Mouse (Mus musculus) lung, postnatal 10 days (tissue): ENCODE measurements at regions not wholly inside any gene's neighbourhood (a gene's known extent, or its start where the extent isn't known, plus 50 kb on each side); places are given as distances from the start of the nearest gene placed in this dataset.

Experiments
- DNase-seq: peaks from one replicate; pipeline ENCODE4 v3.0.0; 2021

DNA sequence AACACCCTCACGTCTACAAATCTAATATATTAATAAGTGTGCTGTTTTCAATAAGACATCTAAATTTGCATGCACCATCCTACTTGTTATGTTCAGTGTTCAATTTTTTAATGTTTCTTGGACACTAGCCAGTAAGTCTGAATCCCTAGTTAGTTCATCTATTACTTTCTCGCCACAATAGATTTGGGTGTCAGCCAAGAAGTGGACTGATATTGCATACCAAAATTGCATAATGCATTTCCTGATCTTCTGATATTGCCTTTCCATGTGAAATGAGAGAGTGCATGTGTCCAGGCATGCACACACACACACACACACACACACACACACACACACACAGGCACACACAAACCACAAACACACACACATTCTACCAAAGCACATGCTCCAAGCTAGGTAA is 874.9 kb downstream of the 5730522E02Rik start:
- DNase-seq = no peak

DNA sequence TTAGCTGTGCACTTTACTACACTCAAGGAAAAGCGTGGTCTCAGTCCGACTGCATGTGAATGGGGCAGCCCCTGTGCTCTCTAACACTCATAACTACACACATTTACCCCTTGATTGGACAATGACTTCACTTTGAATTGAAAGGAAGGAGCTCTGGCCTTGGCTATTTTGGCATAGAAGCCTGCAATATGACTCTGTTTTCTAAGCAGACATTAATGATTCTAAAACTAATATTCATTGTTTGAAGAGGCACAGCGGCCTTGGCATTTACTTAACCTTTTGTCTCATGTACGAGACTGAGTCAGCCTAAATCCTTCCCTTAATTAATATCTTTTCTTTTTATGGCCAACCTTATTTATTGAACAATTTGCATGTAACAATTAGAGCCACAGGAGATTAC is 879.9 kb downstream of the 5730522E02Rik start:
- DNase-seq = no peak

DNA sequence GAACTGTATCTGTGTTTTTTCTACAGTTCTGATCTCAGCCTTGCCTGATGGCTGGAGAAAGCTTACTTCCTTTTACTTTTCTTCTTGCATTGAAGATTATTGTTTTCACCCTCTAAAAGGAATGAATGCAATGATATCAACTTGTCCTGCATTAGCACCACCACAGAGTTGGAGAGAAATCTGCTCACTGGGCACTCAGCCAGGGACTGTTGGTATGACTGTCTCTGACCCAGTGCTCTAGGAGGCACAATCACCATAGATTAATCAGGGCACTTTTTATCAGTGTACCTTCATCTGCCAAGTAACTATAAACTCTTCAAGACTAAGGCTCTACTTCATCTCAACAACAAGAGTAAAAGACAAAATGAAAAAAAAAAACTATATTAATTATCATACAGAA is 888.1 kb downstream of the 5730522E02Rik start:
- DNase-seq = no peak

DNA sequence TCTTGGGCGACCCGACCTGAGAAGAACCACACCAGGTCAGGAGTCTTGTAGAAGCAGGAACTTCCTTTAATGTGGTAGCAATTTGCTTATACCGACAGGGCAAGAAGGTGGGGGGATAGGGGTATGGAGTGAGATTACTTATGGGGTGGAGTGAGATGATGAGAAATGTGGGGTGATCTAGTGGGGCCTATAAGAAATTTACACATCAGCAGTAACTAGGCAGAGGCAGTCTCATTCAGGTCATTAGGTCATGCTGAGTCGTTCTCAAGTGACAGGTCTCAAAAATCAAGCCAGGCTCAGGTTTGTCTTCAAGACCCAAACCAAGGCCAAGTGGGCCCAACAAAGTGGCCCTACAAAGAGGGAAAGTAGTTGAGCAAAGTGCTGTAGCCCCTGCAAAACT is 889.1 kb downstream of the 5730522E02Rik start:
- no peak for DNase-seq

DNA sequence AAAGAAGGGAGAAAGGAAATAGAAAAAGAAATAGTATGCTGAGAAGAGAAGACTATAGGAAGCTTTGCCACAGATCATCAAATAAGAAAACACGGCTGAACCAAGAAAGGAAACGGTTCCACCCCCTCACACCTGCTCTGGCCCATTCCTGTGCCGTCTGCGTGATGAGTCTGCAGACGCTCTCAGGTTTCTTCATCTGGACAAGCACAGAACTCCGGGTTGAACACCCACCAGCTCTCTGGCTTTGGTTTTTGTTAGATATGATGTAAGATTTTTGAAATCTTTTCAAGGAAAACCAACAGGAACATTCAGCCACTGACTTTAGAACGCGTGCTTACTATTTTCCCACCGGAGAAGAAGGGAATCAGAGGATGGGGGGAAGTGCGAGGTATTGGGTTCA is 895.9 kb downstream of the 5730522E02Rik start:
- DNase-seq = no peak

DNA sequence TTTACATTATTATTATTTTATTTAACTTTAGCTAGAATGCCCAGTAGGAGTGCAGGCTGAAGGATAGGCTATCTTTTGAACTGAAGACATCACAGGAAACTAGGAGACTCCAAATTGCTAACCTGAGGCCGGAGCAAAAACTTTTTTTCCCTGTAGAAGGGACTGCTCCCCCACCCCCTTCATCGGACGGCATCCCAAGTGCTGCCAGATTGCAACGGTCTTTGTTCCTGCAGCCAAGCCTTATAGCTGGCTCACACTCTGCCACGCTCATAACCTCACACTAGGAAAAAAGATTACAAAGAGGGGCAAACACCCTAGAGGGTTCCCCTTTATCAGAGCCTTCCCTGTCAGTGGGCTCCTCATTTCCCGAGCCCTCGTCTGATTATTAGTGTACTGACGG is 896.7 kb downstream of the 5730522E02Rik start:
- no peak for DNase-seq

DNA sequence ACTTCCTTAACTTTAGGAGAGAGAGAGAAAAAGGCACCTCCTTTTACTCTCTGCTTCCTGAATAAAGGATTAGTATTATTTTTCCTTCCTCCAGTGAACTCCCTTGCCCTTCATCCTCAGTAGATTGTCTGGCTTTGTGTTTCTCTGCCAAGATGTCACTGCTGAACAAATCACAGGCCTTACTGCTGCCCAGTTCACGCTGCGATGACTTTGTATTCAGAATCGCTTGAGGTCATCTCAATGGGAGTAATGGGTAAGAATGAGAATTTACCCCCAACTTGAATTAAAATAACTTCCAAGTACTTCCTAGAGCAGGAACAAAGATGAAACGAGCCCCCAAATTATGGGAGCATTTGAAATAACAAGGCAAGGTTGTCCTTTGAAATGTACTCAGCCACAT is 897.3 kb downstream of the 5730522E02Rik start:
- DNase-seq = no peak

DNA sequence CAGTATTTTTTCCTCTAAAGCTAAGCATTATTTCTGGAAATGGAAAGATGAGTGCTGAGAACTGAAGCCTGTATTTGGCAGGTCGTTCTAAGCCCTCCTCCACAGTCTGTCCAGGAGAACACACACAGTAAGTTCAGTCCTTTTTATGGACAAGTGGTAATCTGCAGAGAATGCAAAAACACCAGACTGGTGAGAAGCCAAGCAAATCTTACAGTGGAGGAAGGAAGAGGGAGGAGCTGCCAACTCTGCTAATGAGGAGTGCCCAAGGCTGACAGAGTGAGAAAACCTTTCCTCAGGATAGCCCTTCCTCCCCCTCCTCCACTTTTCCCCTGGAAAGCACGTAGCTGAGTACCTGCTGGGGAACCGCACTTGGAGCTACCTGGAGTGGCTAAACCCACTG is 899.8 kb downstream of the 5730522E02Rik start:
- peak; percentile 2 for DNase-seq

DNA sequence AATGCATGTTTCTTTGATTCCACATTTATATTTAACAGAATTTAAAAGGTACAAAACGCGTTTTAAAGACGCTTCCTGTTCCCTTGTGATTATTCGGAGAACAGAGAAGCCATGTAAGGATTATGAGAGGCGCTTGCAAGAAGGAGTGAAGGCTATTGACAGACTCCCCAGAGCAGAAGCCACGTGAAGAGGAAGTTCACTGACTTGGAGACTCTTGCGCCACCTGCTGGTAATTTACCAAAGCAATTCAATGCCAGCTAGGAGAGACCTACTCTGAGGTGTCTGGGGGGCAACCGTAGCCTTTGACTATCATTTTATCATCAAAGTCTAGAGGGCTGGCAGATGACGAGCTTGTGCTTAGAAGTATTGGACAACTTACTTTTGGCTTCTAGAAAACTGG is 909.4 kb downstream of the 5730522E02Rik start:
- DNase-seq = peak; percentile 80

DNA sequence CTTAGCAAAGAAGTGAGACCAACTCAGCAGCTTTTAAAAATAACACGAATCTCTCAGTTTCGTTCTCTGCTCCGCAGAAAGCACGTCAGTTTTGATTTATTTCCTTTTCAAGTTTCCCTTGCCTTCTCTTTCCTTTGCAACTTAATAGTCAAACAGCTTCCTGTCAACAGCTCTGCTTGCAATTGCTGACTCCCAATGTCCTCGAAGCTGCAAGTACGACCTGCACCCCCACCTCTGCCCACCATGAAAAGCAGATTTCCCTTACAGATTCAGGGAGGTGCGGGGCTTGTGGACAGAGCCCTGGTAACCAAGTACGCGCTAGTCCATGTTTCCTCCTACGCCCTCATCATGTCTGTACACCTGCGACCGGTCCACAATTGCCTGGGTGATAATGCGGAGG is 922.2 kb downstream of the 5730522E02Rik start:
- DNase-seq = no peak

DNA sequence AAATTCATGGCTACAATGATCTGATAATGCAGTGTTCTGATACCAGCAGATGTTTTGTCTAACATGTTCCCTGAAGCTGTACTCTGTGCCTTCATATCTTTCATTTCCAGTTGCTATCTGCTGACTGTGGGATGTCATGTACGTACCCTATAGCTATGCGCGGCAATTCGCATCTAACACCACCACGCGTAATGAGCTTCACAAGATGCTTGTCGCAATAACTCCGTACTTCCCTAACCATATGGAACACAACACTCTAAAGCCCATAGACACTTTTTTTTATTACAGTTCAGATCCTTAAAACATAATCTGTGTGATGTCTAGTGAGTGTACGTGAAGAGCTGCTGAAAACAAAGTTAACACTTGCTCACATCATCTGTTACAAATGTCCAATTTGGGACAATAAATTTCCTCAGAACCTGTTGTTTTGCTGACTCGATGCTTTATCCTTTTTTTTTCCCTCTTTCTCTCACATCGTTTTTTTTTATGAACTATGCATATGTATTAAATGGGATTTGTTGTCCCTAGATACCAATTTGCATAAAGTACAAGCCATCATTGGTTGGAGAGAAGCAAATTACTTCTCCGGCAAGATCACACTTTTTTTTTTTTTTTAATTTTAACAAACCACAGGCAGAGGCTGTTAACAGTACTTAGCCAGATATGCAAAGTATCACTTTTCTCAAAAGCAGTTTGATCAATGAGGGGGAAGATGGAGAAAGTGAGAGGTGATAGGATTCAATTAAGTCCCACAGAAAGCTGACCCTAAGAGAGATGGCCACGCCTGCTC is 922.9 kb downstream of the 5730522E02Rik start:
- DNase-seq = no peak

DNA sequence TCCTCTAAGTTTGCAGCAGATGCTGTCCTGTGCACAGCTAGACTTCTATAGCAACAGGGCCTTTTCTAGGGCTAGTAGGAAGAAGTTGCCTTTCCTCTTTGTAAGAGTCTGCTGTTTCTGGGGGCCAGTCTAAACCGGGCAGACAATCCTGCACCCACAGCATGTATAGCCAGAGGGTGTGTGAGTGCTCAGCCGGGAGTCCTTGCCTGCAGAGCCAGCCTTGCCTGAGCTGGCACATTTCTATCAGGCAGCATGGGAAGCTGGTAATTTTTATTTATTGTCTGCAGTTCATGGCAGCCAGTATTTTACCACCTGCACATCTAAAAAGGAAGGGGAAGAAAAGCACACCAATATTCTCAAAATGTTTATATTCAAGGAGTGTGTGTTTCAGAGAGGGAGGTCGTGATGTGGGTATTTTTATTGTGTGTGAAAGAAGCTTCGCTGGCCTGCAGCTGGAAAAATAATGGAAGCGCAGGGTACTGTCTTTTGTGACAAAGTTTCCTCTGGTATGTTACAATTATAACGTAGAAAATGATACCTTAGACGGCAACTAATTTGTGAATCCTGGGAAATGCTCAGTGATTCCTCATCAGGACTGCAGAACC is 940.5 kb downstream of the 5730522E02Rik start:
- DNase-seq = no peak

DNA sequence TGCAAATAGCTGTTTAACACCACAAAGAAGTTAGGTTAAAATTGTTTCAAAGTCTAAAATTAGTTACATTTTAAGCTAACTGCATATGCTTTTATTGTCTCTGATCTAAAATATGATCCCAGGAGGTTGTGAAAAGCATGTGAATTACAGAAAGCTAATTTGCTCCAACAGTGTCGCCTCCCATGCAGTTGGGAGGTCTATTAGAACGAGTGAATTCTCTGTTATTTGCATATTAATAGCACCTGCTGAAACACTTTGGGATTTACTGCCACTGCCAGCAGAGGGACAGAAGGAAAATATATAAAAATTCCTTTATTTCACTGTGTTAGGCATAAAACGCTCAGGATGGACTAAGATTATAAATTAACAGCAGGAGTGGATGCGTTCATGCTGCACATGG is 947.7 kb downstream of the 5730522E02Rik start:
- no peak for DNase-seq

DNA sequence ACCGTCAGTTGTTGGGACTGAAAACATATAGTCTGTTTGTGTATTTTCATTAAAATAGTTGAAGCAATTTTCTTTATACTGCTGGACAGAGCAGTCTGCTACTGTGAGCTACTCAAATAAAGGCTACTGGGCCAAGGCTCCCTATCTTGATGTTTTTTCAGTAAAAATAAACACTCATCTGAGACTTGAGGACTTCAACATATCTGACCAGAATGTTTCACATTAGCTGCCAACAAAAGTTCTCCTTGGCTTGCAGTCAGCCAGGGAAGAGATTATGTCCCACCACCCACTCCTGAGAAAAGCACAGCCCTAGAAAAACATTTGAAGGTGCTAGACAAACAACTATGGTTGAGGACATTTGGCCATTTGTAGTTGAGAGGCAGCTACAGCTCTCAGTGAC is 950.9 kb downstream of the 5730522E02Rik start:
- DNase-seq = peak; percentile 5

DNA sequence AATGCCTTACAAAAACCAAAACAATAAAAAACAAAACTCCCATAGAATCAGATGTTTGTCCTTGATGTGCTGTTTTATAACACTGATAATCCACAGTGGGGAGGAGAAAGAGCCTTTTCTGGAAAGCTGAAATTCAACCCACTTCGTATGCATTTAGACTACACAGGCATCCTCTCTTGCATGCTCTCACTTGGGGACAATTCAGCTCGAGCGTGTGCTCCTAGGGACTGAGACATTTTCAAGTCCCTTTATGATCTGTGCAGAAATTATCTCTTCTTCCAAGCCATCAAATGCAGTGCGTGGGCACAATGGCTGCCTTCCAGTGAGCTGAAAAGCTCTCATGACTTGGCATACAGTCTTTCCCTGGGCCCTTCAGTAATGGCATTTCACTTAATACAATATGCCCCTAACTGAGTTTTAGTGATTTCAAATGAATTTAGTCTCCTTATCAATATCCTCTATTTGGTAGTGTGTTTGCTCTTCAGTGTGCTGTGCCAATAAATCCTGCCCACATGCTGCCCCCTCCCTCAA is 977.1 kb downstream of the 5730522E02Rik start:
- no peak for DNase-seq
